Mouse (Mus musculus): Measurements from ENCODE around the gene Efcc1. TPM values are rescaled to one million over a fixed set of nuclear protein-coding genes. Genes with fewer than 3 reads are reported as not detected.

Gene Efcc1
- polyA plus RNA-seq, 1 experiment from 2014 or later: 0.61 TPM

- Histone ChIP-seq H3K9me3 (no peaks in the 10 kb centered on the region), H3K4me3 (no peak overlapping the region), H3K27me3 (replicated peaks; ENCODE audit: low read depth, poor library complexity, severe bottlenecking) (no peaks in the 10 kb centered on the region), H3K27ac (replicated peaks) (no peak overlapping the region), H3K36me3 (replicated peaks) (no peaks in the 10 kb centered on the region; the same call in 1 of the 2 replicates), H3K4me1 (no peaks in the 10 kb centered on the region)
- no peak for DNase-seq (ENCODE audit: low spot score)
- WGBS: 81% methylated on average over 5 of the region's 5 CpGs
Measured at GRCm38 (mm10) chr6:87786621-87787020, 56.0 kb downstream of the Efcc1 start.

GRCm38 (mm10) chr6:87787108-87787890, 56.6 kb downstream of the Efcc1 start:
- Histone ChIP-seq H3K4me1 (no peaks in the 10 kb centered on the region), H3K27me3 (replicated peaks; ENCODE audit: low read depth, poor library complexity, severe bottlenecking) (no peaks in the 10 kb centered on the region), H3K36me3 (replicated peaks) (peaks cover 5% of the 10 kb centered on the region), H3K27ac (replicated peaks) (no peak overlapping the region), H3K4me3 (no peak overlapping the region), H3K9me3 (no peaks in the 10 kb centered on the region)
- DNase-seq (ENCODE audit: low spot score): no peak
- 88% methylated on average over 6 of the region's 6 CpGs for WGBS

- no peak overlapping the region for H3K27ac ChIP-seq (replicated peaks)
- 91% methylated on average over 9 of the region's 9 CpGs for WGBS
- no peaks in the 10 kb centered on the region for H3K4me1 ChIP-seq
- H3K36me3 ChIP-seq (replicated peaks): peaks cover 10% of the 10 kb centered on the region
- H3K4me3 ChIP-seq: no peak overlapping the region
- no peaks in the 10 kb centered on the region for H3K9me3 ChIP-seq
- DNase-seq (ENCODE audit: low spot score): no peak
- no peaks in the 10 kb centered on the region for H3K27me3 ChIP-seq (replicated peaks; ENCODE audit: low read depth, poor library complexity, severe bottlenecking)
Measured at GRCm38 (mm10) chr6:87788266-87788895, 57.7 kb downstream of the Efcc1 start.

GRCm38 (mm10) chr6:87788896-87789587, 58.4 kb downstream of the Efcc1 start:
- DNase-seq (ENCODE audit: low spot score): no peak
- no peaks in the 10 kb centered on the region for H3K27me3 ChIP-seq (replicated peaks; ENCODE audit: low read depth, poor library complexity, severe bottlenecking)

GRCm38 (mm10) chr6:87789791-87790190, 59.1 kb downstream of the Efcc1 start:
- no peak overlapping the region for H3K27ac ChIP-seq (replicated peaks)
- no peak overlapping the region for H3K4me3 ChIP-seq
- H3K9me3 ChIP-seq: no peaks in the 10 kb centered on the region
- no peak for DNase-seq (ENCODE audit: low spot score)
- H3K4me1 ChIP-seq: no peaks in the 10 kb centered on the region
- WGBS: 89% methylated on average over 6 of the region's 6 CpGs
- peaks cover 10% of the 10 kb centered on the region for H3K36me3 ChIP-seq (replicated peaks)
- H3K27me3 ChIP-seq (replicated peaks; ENCODE audit: low read depth, poor library complexity, severe bottlenecking): no peaks in the 10 kb centered on the region

More at GRCm38 (mm10) chr6:87788896-87789587, 58.4 kb downstream of the Efcc1 start:
- Histone ChIP-seq H3K9me3 (no peaks in the 10 kb centered on the region), H3K4me1 (no peaks in the 10 kb centered on the region), H3K27ac (replicated peaks) (no peak overlapping the region), H3K36me3 (replicated peaks) (peaks cover 10% of the 10 kb centered on the region), H3K4me3 (no peak overlapping the region)
- WGBS: 71% methylated on average over 5 of the region's 5 CpGs

- Histone ChIP-seq H3K27ac (replicated peaks) (no peak overlapping the region), H3K36me3 (replicated peaks) (peaks cover 10% of the 10 kb centered on the region), H3K4me1 (0 out of 2 replicates have a peak, but pooled peaks cover 3% of the 10 kb centered on the region), H3K4me3 (no peak overlapping the region), H3K27me3 (replicated peaks; ENCODE audit: low read depth, poor library complexity, severe bottlenecking) (no peaks in the 10 kb centered on the region), H3K9me3 (no peaks in the 10 kb centered on the region)
- WGBS: 74% methylated on average over 7 of the region's 7 CpGs
- DNase-seq (ENCODE audit: low spot score): no peak
Measured at GRCm38 (mm10) chr6:87790779-87791480, 60.3 kb downstream of the Efcc1 start.

DNA sequence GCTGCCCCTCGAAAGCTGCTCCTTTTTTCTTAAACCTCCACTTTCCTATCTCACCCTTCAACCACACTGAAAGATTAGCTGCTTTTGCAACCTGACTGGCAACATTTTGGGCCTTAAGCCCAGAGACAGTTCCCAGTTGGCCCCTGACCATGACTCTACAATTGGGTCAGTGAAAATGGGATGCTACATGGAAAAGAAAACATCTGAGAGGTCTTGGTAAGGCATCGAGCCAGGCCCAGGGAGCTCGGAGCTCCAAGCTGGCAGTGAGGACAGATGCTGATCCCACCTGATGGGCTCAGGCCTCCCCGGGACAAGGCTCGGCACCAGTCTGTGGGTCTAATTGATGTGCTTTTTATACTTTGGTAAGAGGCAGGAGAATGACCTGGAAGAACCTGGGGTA, 61.2 kb downstream of the Efcc1 start:
- no peak overlapping the region for H3K4me3 ChIP-seq
- H3K9me3 ChIP-seq: no peaks in the 10 kb centered on the region
- H3K36me3 ChIP-seq (replicated peaks): peaks cover 10% of the 10 kb centered on the region
- H3K4me1 ChIP-seq: 0 out of 2 replicates have a peak, but pooled peaks cover 7% of the 10 kb centered on the region
- H3K27me3 ChIP-seq (replicated peaks; ENCODE audit: low read depth, poor library complexity, severe bottlenecking): no peaks in the 10 kb centered on the region
- DNase-seq (ENCODE audit: low spot score): no peak
- WGBS: 96% methylated on average over 5 of the region's 5 CpGs
- no peak overlapping the region for H3K27ac ChIP-seq (replicated peaks)

- Histone ChIP-seq H3K36me3 (replicated peaks) (peaks cover 10% of the 10 kb centered on the region), H3K9me3 (no peaks in the 10 kb centered on the region), H3K27ac (replicated peaks) (no peak overlapping the region), H3K4me1 (0 out of 2 replicates have a peak, but pooled peaks cover 7% of the 10 kb centered on the region), H3K27me3 (replicated peaks; ENCODE audit: low read depth, poor library complexity, severe bottlenecking) (no peaks in the 10 kb centered on the region), H3K4me3 (no peak overlapping the region)
- WGBS: 94% methylated on average over 10 of the region's 10 CpGs
- DNase-seq (ENCODE audit: low spot score): no peak
Measured at GRCm38 (mm10) chr6:87793821-87794510, 63.3 kb downstream of the Efcc1 start.

DNA sequence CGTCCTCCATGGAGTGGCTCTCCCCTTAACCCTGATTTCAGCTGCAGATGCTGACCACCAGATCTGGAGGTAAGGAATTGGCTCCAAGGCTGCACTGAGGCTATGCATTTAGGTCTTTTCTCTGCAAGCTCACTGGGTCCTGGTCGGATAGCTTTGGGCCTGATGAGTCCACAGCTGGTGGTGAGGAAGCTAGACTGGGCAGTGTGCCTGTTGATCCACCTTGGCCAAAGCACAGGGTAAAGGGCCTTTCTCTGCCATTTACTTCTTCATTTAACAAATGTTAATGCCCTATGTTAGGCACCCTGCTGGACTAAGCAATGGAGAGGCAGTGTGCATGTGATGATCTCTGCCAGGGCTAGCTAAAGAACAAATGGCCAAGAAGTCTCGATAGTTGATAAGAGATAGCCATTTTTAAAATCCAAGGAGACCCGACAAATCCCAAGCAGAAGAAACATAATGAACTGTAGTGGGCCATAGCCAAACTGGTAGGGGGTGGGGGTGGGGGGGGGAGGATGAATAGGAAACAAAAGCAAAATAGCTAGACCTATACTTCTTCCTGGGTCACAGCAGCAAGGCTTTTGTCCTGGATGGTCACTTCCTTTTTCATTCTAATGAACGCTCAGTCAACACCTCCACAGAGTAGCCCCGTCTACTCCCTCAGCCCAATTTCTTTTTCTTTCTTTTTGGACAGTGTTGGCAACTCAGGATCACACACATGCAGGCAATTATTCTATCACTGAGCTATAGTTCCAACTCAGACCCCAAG, 64.9 kb downstream of the Efcc1 start:
- Histone ChIP-seq H3K9me3 (no peaks in the 10 kb centered on the region), H3K27me3 (replicated peaks; ENCODE audit: low read depth, poor library complexity, severe bottlenecking) (no peaks in the 10 kb centered on the region), H3K4me3 (no peak overlapping the region), H3K27ac (replicated peaks) (no peak overlapping the region), H3K4me1 (0 out of 2 replicates have a peak, but pooled peaks cover 7% of the 10 kb centered on the region), H3K36me3 (replicated peaks) (peaks cover 10% of the 10 kb centered on the region)
- 71% methylated on average over 6 of the region's 6 CpGs for WGBS
- DNase-seq (ENCODE audit: low spot score): no peak

DNA sequence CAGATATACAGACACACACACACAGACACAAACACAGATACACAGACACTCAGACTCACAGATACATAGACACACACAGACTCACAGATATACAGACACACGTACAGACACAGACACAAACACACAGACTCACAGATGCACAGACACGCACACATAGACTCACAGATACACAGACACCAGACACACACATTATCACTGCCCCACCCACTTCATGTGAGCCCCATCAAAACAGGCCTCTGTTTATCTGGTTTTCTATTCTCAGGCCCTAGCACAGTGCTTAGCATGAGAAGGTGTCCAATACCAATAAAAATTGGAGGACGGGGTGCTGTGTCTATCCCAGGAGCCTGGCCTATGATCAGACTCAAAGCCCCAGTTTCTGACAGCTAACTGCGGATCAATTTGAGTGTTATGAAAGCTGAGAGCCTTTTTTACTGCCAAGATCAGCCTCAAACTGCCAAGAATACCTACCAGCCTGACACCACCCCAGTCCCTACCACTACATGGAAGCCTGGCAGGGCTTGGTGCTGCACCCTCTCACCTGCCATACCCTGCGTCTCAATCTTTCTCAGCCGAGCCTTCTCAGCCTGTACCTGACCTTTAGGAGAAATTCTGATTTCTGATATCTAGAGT, 65.7 kb downstream of the Efcc1 start:
- DNase-seq (ENCODE audit: low spot score): no peak
- no peak overlapping the region for H3K27ac ChIP-seq (replicated peaks)
- no peak overlapping the region for H3K4me3 ChIP-seq
- no peaks in the 10 kb centered on the region for H3K27me3 ChIP-seq (replicated peaks; ENCODE audit: low read depth, poor library complexity, severe bottlenecking)
- peaks cover 10% of the 10 kb centered on the region for H3K36me3 ChIP-seq (replicated peaks)
- WGBS: 90% methylated on average over 6 of the region's 6 CpGs
- H3K9me3 ChIP-seq: no peaks in the 10 kb centered on the region
- H3K4me1 ChIP-seq: 0 out of 2 replicates have a peak, but pooled peaks cover 7% of the 10 kb centered on the region

- peaks cover 5% of the 10 kb centered on the region for H3K36me3 ChIP-seq (replicated peaks)
- WGBS: 50% methylated on average over 2 of the region's 2 CpGs
- no peaks in the 10 kb centered on the region for H3K9me3 ChIP-seq
- no peak overlapping the region for H3K4me3 ChIP-seq
- H3K27ac ChIP-seq (replicated peaks): no peak overlapping the region
- no peaks in the 10 kb centered on the region for H3K27me3 ChIP-seq (replicated peaks; ENCODE audit: low read depth, poor library complexity, severe bottlenecking)
- 0 out of 2 replicates have a peak, but pooled peaks cover 7% of the 10 kb centered on the region for H3K4me1 ChIP-seq
- no peak for DNase-seq (ENCODE audit: low spot score)
Measured at GRCm38 (mm10) chr6:87797321-87797720, 66.7 kb downstream of the Efcc1 start.

Measured in embryonic facial prominence, embryonic 10.5 days (tissue).